Mouse (Mus musculus) hindbrain, embryonic 10.5 days (tissue): ENCODE data around the gene Rgs8. TPM values are rescaled to one million over a fixed set of nuclear protein-coding genes. Genes with fewer than 3 reads are reported as not detected.
A peak's percentile ranks its signal among the peaks of the same experiment; 100 is the strongest.

Experiments used
- DNase-seq: peaks from one replicate; pipeline ENCODE4 v3.0.0-alpha.2; 2017; ENCODE audit warnings: low spot score
- H3K27ac ChIP-seq: fragments of 300-500 bp; sonication (generic); 2 replicates; pipeline ENCODE4 v1.5.1; 2016; ENCODE audit warnings: mild to moderate bottlenecking, moderate library complexity
- H3K27me3 ChIP-seq: fragments of 300-500 bp; sonication (generic); 2 replicates; pipeline ENCODE4 v1.6.1; 2016; ENCODE audit warnings: mild to moderate bottlenecking; ENCODE audit not compliant: poor library complexity, insufficient read depth, severe bottlenecking
- H3K36me3 ChIP-seq: fragments of 300-500 bp; sonication (generic); 2 replicates; pipeline ENCODE4 v1.6.1; 2016; ENCODE audit warnings: mild to moderate bottlenecking, moderate library complexity
- H3K4me1 ChIP-seq: fragments of 300-500 bp; sonication (generic); replicated peaks from 2 replicates; pipeline ENCODE4 v1.6.1; 2016; ENCODE audit warnings: mild to moderate bottlenecking
- H3K4me3 ChIP-seq: fragments of 300-500 bp; sonication (generic); 2 replicates; pipeline ENCODE4 v1.5.1; 2016; ENCODE audit warnings: mild to moderate bottlenecking, moderate library complexity
- H3K9me3 ChIP-seq: fragments of 300-500 bp; sonication (generic); 2 replicates; pipeline ENCODE4 v1.6.1; 2016; ENCODE audit warnings: mild to moderate bottlenecking, moderate library complexity
- WGBS: fragments of 180-500 bp; shearing (Covaris S2); methylation state at CpG from one replicate; pipeline ENCODE4 v1.1.7; 2016; 5-methylcytosine and 5-hydroxymethylcytosine counted together
- polyA plus RNA-seq: library from polyadenylated mRNA; unstranded; fragments of >200 nt; fragmentation: Nextera tagmentation; extraction: Ambion mirVana; gene quantifications from 2 replicates; pipeline ENCODE4 v1.2.1, GENCODE M21; 2016

Rgs8 gene
- polyA plus RNA-seq, 1 experiment from 2014 or later = 8.9 TPM

DNA sequence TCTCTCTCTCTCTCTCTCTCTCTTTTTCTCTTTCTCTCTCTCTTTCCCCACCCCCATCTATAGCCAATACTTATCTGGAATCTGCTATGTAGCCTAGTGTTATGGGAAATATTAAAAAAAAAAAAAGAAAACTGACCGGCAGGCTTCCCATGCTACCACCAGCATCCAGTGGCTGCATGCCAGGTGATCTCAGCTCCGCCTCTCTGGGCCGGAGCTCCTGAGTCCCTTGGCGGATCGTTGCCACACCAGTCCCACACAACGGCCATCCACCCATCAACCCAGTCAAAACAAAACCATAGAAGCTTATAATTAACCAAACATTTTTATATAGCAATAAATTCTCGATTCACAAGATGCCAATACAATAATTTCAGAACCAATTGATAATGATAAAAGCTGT is 68.1 kb downstream of the Rgs8 start:
- no peak for DNase-seq
- H3K9me3 ChIP-seq = no peaks in the 10 kb centered on the region
- no peaks in the 10 kb centered on the region for H3K27me3 ChIP-seq
- no peak overlapping the region for H3K4me3 ChIP-seq
- WGBS = 87% methylated on average over 7 of the region's 7 CpGs
- H3K4me1 ChIP-seq = no peaks in the 10 kb centered on the region
- H3K27ac ChIP-seq = no peak overlapping the region
- no peaks in the 10 kb centered on the region for H3K36me3 ChIP-seq

DNA sequence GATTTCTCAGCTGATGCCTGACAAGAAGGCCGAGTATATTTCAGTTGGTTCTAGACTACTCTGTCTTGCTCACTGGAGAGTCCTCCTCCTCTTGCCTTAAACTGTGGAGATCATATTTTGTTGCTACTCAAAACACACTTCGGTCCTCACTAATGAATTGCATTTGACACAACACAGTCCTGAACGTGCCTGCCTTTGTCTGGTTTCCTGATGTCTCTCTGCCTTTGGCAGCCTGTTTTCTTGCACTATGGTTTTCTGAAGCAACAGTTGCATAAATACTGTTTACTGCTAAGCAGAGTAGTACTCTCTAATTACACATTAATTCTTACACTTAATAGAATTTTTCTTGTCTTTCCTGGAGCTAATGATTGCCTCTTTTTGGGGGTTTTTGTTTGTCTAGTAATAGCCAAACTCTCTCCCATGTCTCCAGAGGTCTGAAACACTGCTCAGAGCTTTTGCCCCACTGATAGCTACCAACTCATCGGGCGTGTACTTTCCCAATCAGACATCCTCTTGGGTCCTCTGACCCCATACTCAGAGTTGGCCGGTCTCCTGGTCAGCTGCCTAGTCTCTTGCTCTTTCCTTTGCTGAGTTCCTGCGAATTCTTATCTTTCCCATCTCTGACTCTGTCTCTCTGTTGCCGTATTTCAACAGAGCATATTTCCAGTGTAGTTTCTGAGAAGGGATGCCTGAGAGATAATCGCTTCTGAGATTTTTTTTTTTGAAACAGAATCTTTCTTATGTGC is 68.9 kb downstream of the Rgs8 start:
- 86% methylated on average over 9 of the region's 9 CpGs for WGBS

DNA sequence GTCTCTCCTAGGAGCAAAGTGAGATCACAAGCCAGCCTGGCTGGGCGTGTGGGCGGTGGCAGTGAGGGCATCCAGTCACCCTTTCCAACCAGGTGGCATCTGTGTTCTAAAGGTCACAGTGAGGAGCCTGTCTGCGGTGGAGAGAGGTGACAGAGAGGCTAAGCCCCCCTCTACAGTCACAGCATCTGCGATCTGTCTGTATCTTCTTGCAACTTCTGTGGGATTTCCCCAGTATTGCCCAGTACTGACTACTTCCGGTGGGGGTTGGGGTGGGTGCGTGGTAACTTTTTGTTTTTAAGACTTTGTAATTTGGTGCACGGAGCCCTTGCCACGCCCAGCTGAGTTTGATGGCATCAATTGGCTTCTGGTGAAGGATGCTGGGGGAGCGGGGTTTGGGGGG is 70.6 kb downstream of the Rgs8 start:
- no peak for DNase-seq
- Histone ChIP-seq H3K36me3 (no peaks in the 10 kb centered on the region), H3K4me1 (no peaks in the 10 kb centered on the region), H3K27ac (no peak overlapping the region), H3K4me3 (no peak overlapping the region), H3K9me3 (no peaks in the 10 kb centered on the region), H3K27me3 (no peaks in the 10 kb centered on the region)
- WGBS = 79% methylated on average over 9 of the region's 9 CpGs

More for the DNA sequence above, 68.9 kb downstream of the Rgs8 start:
- Histone ChIP-seq H3K27me3 (no peaks in the 10 kb centered on the region), H3K27ac (no peak overlapping the region), H3K36me3 (no peaks in the 10 kb centered on the region), H3K9me3 (no peaks in the 10 kb centered on the region), H3K4me1 (no peaks in the 10 kb centered on the region), H3K4me3 (no peak overlapping the region)
- no peak for DNase-seq

DNA sequence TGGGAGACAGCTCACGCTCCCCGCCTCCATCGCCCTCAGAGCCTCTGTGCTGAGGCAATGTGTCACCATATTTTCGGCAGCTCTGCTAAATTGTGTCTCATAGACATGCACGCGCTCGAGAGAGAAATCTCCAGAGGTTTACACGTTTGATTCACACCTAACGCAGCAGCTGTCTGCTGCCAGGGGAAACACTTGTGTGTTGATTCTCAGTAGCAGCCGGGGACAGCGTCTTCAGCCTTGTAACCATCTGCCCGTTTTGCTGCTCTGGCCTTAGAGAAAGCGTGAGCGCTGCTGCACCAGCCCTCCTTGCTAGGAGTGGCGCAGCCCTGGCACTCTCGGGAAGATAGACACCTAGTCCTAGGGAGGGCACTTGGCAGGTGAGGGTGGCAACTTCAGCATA is 73.8 kb downstream of the Rgs8 start:
- Histone ChIP-seq H3K27me3 (no peaks in the 10 kb centered on the region), H3K4me3 (no peak overlapping the region), H3K36me3 (no peaks in the 10 kb centered on the region), H3K9me3 (no peaks in the 10 kb centered on the region), H3K27ac (no peak overlapping the region), H3K4me1 (peaks cover 13% of the 10 kb centered on the region)
- DNase-seq = no peak
- 85% methylated on average over 16 of the region's 16 CpGs for WGBS

DNA sequence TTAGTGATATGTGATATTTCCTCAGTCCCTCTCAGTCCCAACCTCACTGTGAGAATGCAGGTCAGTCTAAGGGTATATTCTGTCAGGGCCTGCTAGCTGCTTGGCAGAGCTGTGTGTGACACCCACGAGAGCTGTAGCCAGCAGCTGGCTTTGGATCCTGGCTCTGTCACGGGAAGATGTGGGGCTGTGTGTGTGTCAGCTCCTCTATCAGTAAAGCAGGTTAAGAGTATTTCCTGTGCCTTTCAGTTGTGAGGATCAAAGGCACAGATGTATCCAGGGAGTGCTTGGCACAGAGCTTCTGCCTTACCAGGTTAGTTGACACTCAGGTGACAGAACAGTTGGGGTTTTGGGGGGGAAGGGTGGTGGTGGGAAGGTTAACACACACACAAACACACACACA is 77.0 kb downstream of the Rgs8 start:
- Histone ChIP-seq H3K4me1 (peaks cover 36% of the 10 kb centered on the region), H3K27me3 (peaks cover 12% of the 10 kb centered on the region), H3K36me3 (no peaks in the 10 kb centered on the region), H3K9me3 (no peaks in the 10 kb centered on the region), H3K27ac (no peak overlapping the region), H3K4me3 (no peak overlapping the region)
- no peak for DNase-seq
- WGBS = 81% methylated on average over 2 of the region's 2 CpGs

DNA sequence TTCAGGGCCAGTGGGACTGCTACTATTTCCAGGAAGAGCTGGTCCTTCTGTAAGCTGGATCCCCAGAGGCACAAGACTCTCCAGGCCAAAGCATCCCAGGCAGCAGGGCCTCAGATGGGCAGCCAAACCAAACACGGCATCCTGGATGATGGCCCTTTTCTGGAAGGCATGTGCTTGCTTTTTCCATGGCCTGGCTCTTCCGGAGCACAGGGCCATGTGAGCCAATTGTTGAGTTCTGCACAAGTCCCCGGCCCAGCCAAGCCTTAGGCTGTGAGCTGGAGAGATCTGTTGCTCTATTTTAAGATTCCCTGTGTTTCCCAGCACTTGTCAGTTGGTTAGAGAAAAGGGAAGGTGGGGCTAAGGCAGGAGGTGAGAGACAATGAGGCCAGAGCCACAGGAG is 77.8 kb downstream of the Rgs8 start:
- 60% methylated on average over 3 of the region's 3 CpGs for WGBS
- Histone ChIP-seq H3K4me3 (no peak overlapping the region), H3K9me3 (no peaks in the 10 kb centered on the region), H3K36me3 (no peaks in the 10 kb centered on the region), H3K4me1 (peaks cover 38% of the 10 kb centered on the region), H3K27me3 (peaks cover 21% of the 10 kb centered on the region), H3K27ac (0 out of 2 replicates have a peak overlapping the region, but pooled peaks have one; percentile 2)
- DNase-seq = no peak

DNA sequence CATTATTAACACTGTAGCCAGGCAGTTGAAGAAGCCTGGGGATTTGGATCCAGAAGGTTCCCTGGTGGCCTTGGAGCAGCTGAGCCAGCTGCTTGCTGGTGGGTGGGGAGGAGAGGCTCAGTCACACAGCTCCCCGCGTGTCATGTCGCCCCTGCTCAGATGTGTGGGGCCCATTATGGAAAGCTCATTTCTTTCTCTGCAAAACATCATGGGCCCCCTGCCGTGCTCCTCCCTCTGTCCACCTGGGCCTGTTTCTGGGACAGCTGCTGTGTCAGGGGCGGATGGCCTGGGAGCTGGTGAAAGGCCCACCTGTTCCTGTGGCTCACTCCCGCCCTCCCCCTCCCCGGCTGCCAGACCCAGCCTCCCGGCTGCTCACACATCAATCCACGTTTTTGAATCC is 80.4 kb downstream of the Rgs8 start:
- Histone ChIP-seq H3K27me3 (peaks cover 26% of the 10 kb centered on the region), H3K27ac (peak overlapping the region; percentile 46), H3K9me3 (no peaks in the 10 kb centered on the region), H3K4me3 (no peak overlapping the region), H3K36me3 (no peaks in the 10 kb centered on the region), H3K4me1 (peaks cover 63% of the 10 kb centered on the region)
- WGBS = 43% methylated on average over 9 of the region's 9 CpGs
- no peak for DNase-seq

DNA sequence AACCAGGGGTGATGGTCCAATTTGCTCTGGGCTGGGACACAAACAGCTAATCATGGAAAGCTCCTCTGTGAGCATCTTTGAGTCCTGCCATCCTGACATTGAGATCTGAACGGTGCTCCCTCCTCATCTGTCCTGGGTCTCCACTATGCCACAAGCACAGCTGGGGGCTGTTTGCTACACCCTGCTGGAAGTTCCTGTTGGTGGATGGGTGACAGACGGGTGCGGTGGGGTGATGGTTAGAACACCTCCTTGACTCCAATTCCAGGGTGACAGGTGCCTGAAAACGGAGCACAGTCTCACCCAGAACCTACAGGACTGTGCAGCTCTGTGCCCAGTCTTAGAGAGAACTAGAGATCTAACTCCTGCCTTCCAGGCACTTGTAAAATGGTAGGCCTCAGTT is 82.0 kb downstream of the Rgs8 start:
- DNase-seq = no peak
- peaks cover 74% of the 10 kb centered on the region for H3K4me1 ChIP-seq
- peaks cover 43% of the 10 kb centered on the region for H3K27me3 ChIP-seq
- no peaks in the 10 kb centered on the region for H3K36me3 ChIP-seq
- no peak overlapping the region for H3K27ac ChIP-seq
- no peak overlapping the region for H3K4me3 ChIP-seq
- WGBS = 85% methylated on average over 4 of the region's 4 CpGs
- no peaks in the 10 kb centered on the region for H3K9me3 ChIP-seq

DNA sequence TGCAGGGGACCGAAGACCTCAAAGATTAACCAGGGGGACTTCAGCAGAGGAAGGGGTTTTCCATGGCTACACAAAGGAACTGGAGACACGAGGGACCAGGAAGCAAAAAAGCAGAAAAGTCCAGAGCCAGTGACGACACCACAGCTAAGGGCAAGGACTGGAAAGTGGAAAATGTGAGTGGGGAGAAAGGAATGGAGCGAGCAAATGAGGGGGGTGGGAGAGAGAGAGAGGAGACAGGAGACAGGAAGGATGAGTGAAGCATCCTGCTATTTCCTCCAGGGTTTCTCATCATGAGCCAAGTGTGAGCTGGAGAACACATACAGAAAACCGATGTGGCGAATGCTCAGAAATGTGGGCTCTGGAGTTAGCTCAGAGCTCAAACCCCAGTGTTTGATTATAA is 83.3 kb downstream of the Rgs8 start:
- no peak for DNase-seq
- peaks cover 78% of the 10 kb centered on the region for H3K4me1 ChIP-seq
- WGBS = 74% methylated on average over 6 of the region's 6 CpGs
- H3K4me3 ChIP-seq = no peak overlapping the region
- H3K9me3 ChIP-seq = no peaks in the 10 kb centered on the region
- peaks cover 53% of the 10 kb centered on the region for H3K27me3 ChIP-seq
- H3K36me3 ChIP-seq = no peaks in the 10 kb centered on the region
- peak overlapping the region; percentile 81 for H3K27ac ChIP-seq

DNA sequence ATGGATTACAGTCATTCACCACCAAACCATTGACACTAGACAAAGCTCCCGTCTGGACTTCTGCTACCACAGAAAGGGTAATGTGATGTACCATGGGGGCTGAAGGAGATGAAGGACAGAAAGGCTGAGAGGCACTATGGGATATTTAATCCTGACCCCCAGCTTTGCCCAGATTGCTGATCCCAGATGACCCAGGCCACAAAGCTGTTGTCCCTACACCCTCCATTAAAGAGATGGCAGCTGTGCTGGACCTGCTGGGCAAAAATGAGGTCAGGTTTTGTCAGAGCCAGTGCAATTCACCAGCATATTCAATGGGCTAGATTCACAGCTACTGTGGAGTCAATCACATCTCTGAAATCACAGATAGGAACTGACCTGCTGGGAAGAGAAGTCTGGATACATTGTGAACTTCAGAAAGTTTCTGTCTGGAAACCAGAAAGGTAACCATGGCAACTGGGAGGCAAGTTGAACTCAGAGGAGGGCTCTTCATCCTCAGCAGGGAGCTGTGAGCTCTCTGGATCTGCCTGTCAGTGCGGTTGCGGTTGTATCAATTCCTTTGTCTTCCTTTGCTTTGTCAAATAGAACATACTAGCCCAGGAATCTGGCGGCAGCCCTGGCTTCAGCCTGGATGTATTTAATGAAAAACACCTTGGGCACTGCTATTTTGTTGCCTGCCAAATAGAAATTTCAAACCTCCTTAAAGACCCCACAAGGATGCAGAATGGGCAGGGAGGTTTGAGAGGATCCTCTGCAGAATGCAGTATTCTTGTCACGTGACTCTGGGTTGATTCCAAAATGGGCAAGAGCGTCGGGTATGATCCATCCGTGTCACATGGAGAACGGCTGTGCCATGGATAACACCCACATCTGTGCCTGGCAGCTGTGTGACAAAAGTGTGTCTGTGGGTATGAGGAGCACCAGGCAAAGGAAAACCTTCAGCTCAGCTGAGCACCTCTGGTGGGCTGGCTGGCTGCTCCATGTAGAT is 84.6 kb downstream of the Rgs8 start:
- WGBS = 34% methylated on average over 9 of the region's 9 CpGs
- peak; percentile 59 for DNase-seq
- peaks cover 77% of the 10 kb centered on the region for H3K4me1 ChIP-seq

DNA sequence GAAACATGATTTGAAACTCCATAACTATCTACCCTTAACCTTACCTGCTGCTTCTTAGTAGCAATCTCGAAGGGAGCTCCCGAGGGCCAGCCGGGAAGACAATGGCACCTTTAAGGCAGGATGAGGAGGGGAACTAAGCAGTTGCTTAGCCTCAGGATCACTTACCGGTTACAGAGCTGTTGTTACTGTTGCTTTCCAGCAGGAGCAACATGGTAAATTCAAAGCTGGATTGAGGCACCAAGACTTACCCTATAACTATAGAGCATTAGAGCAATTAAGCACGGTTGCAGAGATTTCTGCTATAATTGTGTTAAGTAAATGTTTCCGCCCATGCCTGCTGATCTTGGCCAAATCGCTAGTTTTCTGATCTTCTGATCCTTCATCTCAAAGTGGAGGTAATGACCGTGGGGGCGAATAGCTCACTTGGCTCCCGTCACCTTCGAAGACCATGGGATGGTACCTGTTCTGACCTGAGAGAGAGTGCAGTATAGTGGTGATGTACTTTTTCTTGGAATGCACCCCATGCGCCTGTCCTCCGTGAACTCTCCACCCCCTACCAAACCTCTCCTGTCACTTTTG is 86.7 kb downstream of the Rgs8 start:
- H3K4me1 ChIP-seq = peaks cover 77% of the 10 kb centered on the region
- H3K36me3 ChIP-seq = peaks cover 19% of the 10 kb centered on the region
- H3K4me3 ChIP-seq = peak overlapping the region; percentile 58
- H3K27me3 ChIP-seq = peaks cover 53% of the 10 kb centered on the region
- no peak for DNase-seq
- WGBS = 20% methylated on average over 13 of the region's 13 CpGs
- no peaks in the 10 kb centered on the region for H3K9me3 ChIP-seq
- H3K27ac ChIP-seq = peak overlapping the region; percentile 77; the same call in 1 of the 2 replicates

More for the DNA sequence above, 84.6 kb downstream of the Rgs8 start:
- Histone ChIP-seq H3K36me3 (no peaks in the 10 kb centered on the region), H3K27ac (peak overlapping the region; percentile 81), H3K9me3 (no peaks in the 10 kb centered on the region), H3K27me3 (peaks cover 63% of the 10 kb centered on the region), H3K4me3 (no peak overlapping the region)

DNA sequence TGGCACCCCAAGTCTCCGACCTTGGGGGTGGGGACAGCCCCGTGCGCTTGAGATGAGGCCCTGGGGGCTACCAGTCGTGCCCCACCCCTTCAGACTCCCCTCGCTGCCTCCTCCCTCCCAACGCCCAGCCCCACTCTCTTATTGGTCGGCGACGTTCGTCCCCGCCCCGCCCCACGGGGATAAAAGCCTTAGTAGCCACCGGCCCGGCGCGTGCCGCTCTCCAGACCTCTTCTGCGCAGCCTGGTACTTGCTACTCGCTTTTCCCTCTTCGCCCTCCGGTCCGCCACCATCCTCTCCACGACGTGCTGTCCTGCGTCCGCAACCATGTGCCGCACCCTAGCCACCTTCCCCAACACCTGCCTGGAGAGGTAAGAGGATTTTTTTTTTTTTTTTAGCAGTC is 87.3 kb downstream of the Rgs8 start, which contains the start of gene Rgs16:
Rgs16 (plus strand) TSS at position 205 of the 400 bp plus-strand sequence.
- Histone ChIP-seq H3K4me3 (peak within 1 kb of the TSS; percentile 58), H3K27ac (peak within 1 kb of the TSS; percentile 77), H3K27me3 (peaks cover 48% of the 10 kb centered on the region), H3K36me3 (peaks cover 22% of the 10 kb centered on the region), H3K4me1 (peaks cover 83% of the 10 kb centered on the region), H3K9me3 (no peaks in the 10 kb centered on the region)
- under 1% methylated on average over 28 of the region's 28 CpGs for WGBS
- peak; percentile 86 for DNase-seq
